Mouse (Mus musculus): ENCODE results near the gene Atp6v0a2. TPM values are rescaled to one million over a fixed set of nuclear protein-coding genes. Genes with fewer than 3 reads are reported as not detected.
"Not testable (repeated sequence)": the region's sequence is repeated elsewhere in the genome, so short reads cannot be mapped to it uniquely, and the experiment has no call there.

Atp6v0a2 gene
- 10 to 100 TPM; 59.3 to 59.9 TPM for total RNA-seq (2021)
- long read RNA-seq, experiment 1, full-length matches to known transcripts: 39 of 59 reads
- long read RNA-seq, experiment 1, partial matches to known transcripts: 7 of 59 reads
- long read RNA-seq, experiment 1, other reads (novel, unspliced or antisense): 13 of 59 reads
- long read RNA-seq, experiment 2, full-length matches to known transcripts: 52 of 77 reads
- long read RNA-seq, experiment 2, partial matches to known transcripts: 7 of 77 reads
- long read RNA-seq, experiment 2, other reads (novel, unspliced or antisense): 18 of 77 reads

GRCm38 (mm10) chr5:124628448-124629363, at the start of gene Atp6v0a2:
Gene Atp6v0a2, plus strand, starts transcription at chr5:124628576.
- peak; percentile 87 to 96 for DNase-seq (ENCODE audit: low spot score in 2 of 2)

GRCm38 (mm10) chr5:124578633-124579317, 49.6 kb upstream of the Atp6v0a2 start, which contains the start of the genes Eif2b1 and Gtf2h3:
Gene Eif2b1, minus strand, starts transcription at chr5:124579131.
Gene Gtf2h3, plus strand, starts transcription at chr5:124579140.
- DNase-seq (ENCODE audit: low spot score in 2 of 2): peak; percentile 91 to 95

GRCm38 (mm10) chr5:124582515-124582914, 45.9 kb upstream of the Atp6v0a2 start:
- no peak for DNase-seq (ENCODE audit: low spot score in 2 of 2)

GRCm38 (mm10) chr5:124592768-124593167, 35.6 kb upstream of the Atp6v0a2 start:
- no peak for DNase-seq (ENCODE audit: low spot score in 2 of 2)

GRCm38 (mm10) chr5:124598224-124599174, 29.9 kb upstream of the Atp6v0a2 start:
- peak; percentile 87 to 97 for DNase-seq (ENCODE audit: low spot score in 2 of 2)

- not testable (repeated sequence) for DNase-seq (ENCODE audit: low spot score in 2 of 2)
Measured at GRCm38 (mm10) chr5:124599726-124600125, 28.6 kb upstream of the Atp6v0a2 start.

GRCm38 (mm10) chr5:124602349-124602748, 26.0 kb upstream of the Atp6v0a2 start:
- DNase-seq (ENCODE audit: low spot score in 2 of 2): peak; percentile 36 to 57

- no peak for DNase-seq (ENCODE audit: low spot score in 2 of 2)
Measured at GRCm38 (mm10) chr5:124604296-124604695, 24.1 kb upstream of the Atp6v0a2 start.

GRCm38 (mm10) chr5:124605041-124605622, 23.2 kb upstream of the Atp6v0a2 start:
- DNase-seq (ENCODE audit: low spot score in 2 of 2): no peak

- DNase-seq (ENCODE audit: low spot score in 2 of 2): no peak
Measured at GRCm38 (mm10) chr5:124610965-124611364, 17.4 kb upstream of the Atp6v0a2 start.

- no peak for DNase-seq (ENCODE audit: low spot score in 2 of 2)
Measured at GRCm38 (mm10) chr5:124614709-124615108, 13.7 kb upstream of the Atp6v0a2 start.

GRCm38 (mm10) chr5:124618711-124619110, 9.7 kb upstream of the Atp6v0a2 start:
- DNase-seq (ENCODE audit: low spot score in 2 of 2): no peak

GRCm38 (mm10) chr5:124621362-124621761, 7.0 kb upstream of the Atp6v0a2 start:
- DNase-seq (ENCODE audit: low spot score in 2 of 2): no peak

GRCm38 (mm10) chr5:124622890-124623289, 5.5 kb upstream of the Atp6v0a2 start:
- no peak for DNase-seq (ENCODE audit: low spot score in 2 of 2)

GRCm38 (mm10) chr5:124624291-124624690, 4.1 kb upstream of the Atp6v0a2 start:
- DNase-seq (ENCODE audit: low spot score in 2 of 2): no peak

- no peak for DNase-seq (ENCODE audit: low spot score in 2 of 2)
Measured at GRCm38 (mm10) chr5:124629641-124630040, 1.3 kb downstream of the Atp6v0a2 start.

GRCm38 (mm10) chr5:124631685-124632084, 3.3 kb downstream of the Atp6v0a2 start:
- DNase-seq (ENCODE audit: low spot score in 2 of 2): no peak

- DNase-seq (ENCODE audit: low spot score in 2 of 2): no peak
Measured at GRCm38 (mm10) chr5:124632461-124632860, 4.1 kb downstream of the Atp6v0a2 start.

GRCm38 (mm10) chr5:124633425-124633824, 5.0 kb downstream of the Atp6v0a2 start:
- DNase-seq (ENCODE audit: low spot score in 2 of 2): no peak

- DNase-seq (ENCODE audit: low spot score in 2 of 2): not testable (repeated sequence)
Measured at GRCm38 (mm10) chr5:124635068-124635467, 6.7 kb downstream of the Atp6v0a2 start.
